Mouse (Mus musculus) gastrocnemius, adult 8-10 months (tissue): ENCODE measurements at regions not wholly inside any gene's neighbourhood (a gene's known extent, or its start where the extent isn't known, plus 50 kb on each side); places are given as distances from the start of the nearest gene placed in this dataset.

Experiments
- DNase-seq, 2 experiments: peaks; one replicate each; pipeline ENCODE4 v3.0.0; 2022; ENCODE audit warnings: low spot score in 2 of 2

DNA sequence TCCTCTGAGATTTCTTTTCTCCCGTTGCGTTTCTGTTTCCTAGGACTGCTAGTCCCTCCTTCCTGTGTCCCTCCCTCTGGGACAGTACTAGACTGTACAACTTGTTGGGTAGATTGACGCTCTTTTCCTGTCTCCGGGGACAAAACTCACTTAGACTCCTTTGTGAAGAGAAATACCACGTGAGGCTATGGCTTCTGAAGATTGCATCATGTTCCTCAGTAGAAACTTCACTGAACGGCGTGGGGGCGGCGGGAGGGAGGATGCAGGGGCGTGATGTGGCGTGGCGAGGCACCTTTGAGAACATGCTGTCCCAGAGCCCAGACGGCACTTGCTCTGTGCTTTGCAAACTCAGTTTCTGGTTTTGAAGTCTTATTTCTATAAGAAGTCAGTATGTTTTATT lies 78.5 kb downstream of the Spata18 start:
- no peak for DNase-seq

DNA sequence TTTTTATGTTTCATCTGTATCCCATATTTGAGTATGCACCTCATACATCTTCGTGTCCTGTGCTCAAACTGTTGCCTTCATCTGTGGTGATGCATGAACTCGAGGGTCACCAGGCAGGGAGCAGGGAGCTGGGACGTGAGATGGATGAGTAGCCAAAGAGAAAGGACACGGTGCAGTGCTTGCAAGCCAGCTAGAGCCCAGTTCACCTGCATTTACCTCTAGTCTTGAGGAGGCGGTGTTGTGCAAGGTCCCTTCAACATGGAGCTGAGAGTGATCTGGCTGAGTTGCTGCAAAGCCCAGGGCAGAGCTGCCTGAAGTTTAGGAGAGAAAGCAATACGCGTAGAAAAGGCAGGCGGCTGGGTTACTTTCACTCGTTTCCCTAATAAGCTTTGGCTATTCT lies 80.2 kb downstream of the Spata18 start:
- DNase-seq = no peak

DNA sequence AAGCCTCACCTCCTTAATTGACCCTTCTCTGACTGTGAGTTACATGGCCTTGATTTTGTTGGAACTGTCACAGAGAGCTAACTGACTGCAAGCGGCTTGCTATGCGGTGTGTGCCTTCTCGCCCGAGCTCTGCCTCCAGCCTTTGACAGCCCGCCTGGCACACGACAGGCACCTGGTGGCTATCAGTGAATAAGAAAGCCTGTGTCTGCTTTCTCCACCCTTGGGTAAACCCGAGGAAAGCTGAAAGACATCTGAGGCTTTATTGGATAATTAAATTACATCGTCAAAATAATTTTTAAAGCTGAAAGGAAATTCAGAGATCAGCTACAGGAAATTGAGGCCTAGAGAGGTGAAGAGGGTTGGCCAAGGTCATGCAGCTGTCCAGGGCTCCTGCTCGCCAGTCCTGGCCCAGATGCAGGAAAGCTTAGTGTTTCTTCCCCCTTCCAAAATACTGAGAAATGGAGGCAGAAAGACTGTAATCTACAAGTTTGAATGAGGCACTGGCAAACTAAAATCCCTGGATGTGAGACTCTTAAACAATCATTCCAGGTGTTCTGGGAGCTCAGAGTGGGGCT lies 80.9 kb downstream of the Spata18 start:
- DNase-seq = no peak

DNA sequence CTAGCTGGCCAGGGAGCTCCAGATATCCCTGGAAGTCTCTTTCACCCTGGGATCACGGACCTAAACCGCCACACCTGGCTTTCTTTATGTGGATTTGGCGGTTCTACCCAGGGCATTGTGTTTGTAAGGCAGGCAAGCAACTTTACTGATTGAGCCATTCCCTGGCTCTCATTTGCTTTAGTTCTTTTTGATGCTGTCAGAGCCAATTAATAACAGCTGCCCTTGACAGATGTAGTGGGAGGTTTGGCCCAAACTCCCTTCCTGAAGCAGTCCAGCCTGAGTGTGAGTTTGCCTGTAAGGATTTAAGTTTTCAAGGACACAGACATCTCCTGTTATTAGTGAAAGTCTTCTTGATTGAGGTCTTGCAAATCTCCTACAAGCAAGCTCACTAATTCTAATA lies 89.6 kb downstream of the Spata18 start:
- no peak for DNase-seq

DNA sequence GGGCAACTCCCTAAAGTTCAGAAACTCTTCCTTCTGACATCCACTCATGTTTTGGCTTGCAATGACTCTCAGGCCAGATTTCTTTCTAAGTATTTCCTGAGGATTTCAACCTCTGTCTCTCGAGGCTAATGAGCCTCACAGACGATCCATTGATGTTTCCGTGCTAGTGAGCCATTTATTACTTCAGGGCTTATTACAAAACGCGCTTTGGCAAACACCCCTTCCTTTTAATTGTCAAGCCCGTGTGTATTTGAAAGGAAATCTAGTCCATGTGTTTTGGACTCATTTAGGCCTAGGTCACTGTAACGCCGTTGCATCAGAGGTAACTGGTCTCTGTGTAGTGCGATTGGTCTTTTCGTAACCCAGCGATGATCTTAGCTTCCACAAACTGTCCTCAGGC lies 90.3 kb downstream of the Spata18 start:
- no peak for DNase-seq

DNA sequence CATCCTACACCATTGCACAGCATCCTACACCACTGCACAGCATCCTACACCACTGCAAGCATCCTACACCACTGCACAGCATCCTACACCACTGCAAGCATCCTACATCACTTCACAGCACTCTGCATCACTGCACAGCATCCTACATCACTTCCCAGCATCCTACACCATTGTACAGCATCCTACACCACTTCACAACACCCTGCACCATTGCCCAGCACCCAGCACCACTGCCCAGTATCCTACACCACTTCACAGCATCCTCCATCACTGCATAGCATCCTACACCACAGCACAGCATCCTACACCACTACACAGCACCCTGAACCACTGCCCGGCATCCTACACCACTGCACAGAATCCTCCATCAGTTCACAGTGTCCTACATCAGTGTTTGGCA lies 92.8 kb downstream of the Spata18 start:
- DNase-seq = no peak

DNA sequence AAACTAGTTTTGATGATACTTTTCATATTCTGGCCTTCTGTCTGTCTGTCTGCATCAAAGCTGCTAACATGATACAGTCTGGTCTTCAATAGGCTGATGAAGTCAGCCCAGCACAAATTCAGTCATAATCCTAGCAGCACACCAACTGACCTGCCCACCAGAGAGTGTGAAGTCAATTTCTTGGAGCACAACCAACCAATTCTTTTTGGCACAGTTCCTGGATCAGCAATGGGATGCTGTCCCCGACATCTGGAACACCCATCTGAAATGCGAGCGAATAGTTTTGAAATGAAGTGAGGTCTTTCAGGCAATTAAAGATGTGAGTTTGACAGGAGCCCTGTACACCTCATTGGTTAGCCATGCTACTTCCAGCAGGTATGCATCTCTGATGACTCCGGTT lies 98.6 kb downstream of the Spata18 start:
- DNase-seq = no peak

DNA sequence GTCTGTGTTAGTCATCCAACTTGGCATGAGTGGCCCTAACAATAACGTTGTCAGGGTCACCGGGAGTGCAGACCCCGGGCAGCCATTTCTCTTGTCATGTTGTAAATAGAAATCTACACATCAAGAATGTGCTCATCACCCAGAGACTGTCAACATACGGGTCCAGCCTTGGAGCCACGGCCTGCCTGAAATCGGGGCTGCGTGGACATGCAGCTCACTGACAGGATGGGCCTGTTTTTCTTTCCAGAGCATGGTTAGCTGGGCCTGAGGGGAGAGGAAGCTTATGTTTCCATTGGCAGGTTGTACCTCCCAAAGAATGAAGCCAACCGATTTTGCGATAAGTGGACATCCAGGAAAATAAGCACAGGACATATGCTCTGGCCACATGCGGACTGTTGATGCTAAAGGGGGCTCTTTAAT lies 101.1 kb downstream of the Spata18 start:
- DNase-seq = no peak

DNA sequence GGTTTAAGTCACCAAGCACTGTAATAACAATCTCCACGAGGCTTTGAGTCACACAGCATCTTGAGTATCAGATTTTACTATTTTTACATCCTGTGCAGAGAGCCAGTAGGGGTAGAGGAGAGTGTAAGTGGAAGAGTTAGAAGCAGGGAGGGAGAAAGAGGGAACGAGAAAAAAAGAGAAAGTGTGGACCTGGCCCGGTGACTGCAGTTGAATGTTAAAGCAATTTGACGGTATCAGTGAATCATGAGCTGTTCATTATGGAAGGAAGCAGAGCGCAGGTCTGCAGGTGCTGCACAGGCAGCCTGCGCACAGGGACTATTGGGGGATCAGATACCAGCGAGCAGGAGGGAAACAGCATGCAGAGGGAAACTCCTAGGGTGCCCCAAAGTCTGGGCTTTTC lies 102.6 kb downstream of the Spata18 start:
- DNase-seq = no peak

DNA sequence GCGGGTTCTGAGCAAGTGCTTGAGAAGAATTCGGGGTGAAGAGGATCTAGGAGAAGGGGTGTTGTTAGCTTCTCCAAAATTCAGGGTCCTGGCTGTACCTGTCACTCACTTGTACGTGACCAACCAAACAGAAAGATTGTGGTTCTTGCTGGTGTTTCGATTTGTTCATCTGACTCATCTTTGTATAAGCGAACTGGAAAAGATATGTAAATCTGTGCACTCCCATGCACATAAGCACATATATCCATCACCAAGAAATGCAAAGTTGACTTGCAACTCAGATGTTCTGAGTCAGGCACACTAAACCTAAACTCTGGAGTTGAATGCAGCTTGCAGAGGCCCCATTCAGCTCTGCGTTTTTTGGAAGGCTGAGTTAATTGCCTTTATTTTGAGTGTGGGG lies 107.4 kb downstream of the Spata18 start:
- no peak for DNase-seq

DNA sequence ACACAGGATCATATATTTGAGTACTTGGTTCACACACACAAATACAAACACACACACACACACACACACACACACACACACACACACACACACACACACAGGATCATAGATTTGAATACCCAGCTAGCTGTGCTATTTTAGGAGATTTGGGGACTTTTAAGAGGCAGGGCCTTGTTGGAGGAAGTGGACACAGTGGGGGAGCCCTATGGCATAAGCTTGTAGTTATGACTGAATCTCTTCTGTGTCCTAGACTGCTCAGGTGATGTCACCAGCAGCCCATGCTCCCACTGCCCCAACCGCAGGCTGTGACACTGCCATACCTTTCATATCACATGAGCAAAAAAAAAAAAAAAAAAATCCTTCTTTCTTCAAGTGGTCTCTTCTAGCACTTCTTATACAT lies 110.1 kb downstream of the Spata18 start:
- DNase-seq = no peak

DNA sequence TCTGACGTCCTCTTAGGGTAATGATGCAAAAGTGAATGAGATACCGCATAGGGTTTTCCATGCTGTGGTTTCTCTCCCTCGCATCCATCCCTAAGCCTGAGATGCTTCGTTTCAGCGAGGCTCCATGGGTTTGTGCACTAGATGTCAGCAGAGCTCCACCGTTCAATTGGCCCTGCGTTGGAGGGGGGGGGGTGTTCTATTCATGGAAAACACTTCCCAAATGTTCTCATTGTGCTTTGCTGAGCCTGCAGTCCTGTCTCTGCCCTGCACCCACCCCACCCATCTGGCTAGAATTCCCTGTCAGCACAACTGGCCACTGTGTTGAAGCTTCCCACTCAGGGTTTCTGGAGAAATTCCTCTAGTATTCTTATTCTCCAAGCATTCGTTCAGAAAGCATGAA lies 110.5 kb downstream of the Spata18 start:
- DNase-seq = peak; percentile 36 to 52

DNA sequence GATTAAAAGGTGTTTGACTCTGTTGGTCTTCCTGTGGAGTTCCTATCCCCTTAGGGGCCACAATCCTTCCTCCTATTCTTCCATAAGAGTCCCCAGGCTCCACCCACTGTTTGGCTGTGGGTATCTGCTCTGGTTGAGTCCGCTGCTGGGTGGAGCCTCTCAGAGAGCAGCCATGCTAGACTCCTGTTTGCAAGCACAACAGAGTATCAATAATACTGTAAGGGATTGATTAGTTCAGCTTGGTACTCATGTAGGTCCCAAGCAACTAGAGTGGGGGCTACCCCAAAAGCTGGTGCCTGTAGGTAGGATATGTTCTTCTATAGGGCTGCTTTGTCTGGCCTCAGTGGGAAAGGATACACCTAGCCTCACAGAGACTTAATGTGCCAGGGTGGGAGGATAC lies 113.0 kb downstream of the Spata18 start:
- no peak for DNase-seq

DNA sequence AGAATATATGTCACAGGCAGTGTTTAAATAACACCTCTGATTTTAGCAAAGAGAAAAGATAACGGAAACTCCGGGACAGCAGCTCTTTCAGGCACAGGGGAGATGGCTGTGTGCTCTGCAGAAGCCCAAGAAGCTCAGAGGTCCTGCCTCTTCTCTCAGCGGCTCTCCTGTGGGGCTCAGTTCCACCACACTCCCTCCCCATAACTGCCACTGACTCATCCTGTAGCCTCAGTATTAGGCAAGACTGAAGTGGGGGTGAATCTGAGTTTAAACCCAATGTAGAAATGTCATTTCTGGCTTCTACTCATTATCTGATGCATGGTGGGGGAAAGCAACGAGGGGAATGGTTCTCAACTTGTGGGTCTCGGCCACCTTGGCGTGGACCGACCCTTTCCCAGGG lies 114.3 kb downstream of the Spata18 start:
- no peak for DNase-seq

DNA sequence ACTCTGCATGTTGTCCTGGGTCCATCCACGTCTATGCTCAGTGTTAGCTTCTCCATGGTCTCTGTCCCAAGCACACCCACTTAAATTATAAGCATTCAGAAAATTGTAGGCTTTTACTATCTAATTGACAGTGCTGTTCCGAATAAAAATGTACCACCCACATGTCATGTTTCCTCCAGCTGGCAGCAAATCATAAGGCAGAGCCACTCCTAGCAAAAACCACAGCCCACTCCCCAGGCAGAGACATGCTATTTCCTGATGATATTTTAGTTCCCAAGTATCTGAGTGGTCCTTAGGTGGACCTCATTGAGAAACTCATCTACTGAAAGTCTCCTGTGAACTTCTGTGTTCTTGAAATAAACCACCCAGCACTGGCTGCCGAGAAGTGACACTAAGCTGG lies 117.1 kb downstream of the Spata18 start:
- no peak for DNase-seq

DNA sequence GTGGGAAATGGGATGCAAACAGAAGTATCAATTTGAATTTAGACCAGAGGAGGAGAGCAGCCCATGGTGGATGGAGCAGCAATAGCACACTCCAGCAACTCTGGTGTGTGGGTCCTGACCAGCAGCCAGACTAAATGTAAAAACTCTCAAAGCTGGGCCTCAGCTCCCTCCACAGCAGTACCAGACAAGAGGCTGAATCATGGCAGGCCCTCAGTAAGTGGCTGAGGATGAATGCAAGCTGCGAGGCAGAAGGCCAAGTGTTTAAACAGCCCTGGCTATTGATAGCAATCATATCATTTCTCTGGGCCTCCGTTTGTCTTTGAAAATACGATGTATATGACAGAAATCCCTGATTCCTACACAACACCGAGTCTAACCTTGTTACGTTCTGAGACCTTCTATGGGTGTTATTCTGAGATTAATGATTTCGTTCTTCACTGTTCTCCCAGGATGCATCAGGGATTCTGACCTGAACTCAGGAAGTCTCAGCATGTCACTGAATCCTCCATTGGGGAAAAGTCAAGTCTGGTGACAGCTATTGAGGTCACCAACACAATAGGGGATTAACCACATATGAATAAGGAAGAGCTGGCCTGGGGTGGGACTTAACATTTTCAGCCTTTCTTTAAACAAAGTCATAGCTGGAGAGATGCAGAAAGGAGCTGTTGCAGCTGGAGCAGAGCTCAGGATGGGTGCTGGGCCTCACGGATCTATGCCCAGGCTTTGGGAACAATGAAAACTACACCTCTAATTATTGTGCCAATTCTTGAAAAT lies 124.8 kb downstream of the Spata18 start:
- no peak for DNase-seq

DNA sequence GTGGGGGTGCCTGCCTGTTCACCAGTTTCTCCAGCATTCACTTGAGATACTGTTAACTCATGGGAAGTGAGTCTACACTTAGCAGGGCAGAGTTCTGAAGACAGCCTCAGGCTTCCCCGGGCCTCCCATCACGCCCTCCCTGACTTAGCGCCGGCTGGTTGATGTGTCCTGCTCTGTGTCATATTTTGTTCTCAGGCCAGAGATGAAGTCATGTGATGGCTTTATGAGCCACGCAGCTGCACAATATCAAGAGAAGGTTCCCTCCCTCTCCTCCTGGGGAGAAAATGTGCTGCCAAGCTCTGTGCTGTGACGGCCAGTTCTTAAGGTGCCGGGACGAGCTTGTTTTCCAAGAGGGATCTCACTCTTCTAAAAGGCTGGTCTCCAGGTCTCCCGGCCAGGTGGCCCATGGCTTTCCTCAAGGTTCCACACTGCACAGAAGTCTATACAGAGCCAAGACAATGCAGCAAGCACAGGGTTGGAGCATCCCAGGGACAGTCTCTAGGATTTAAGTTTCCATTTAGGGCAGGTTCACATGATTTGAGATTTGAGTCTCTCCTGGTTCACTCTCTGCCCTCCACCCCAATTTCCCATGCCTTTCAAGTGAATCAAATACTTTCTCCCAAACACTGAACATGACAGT lies 126.2 kb downstream of the Spata18 start:
- peak; percentile 57 to 58 for DNase-seq

DNA sequence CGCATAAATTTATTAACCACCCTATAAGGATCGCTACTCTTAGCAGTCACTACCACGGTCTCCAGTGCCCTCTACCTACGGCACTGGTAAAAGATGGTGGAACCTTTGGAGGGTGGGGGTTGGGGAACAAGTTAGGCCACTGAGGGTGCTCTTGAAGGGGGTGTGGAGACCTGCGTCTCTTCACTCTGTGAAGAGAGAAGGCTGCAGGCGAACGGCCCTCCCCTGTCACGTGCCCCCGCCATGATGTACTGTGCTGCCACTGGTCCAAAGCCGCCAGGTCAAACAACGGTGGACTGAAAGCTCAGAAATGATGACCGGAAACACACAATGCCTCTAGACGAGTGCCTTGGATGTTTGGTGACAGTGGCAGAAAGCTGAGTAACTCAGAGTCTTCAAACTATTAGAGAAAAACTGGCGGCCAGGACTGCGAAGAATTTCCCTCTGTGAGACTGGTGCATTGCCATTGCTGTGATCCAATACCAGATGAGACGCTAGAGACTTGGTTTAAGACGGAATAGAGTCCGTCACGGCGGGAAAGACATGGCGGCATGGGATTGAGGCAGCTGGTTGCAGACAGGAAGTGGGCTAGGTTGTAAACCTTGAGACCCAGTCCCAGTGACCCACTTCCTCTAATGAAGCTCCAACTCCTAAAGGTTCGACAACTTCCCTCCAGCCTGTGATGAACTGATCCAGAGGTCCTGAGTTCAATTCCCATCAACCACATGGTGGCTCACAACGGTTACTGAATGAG lies 130.2 kb downstream of the Spata18 start:
- no peak for DNase-seq

DNA sequence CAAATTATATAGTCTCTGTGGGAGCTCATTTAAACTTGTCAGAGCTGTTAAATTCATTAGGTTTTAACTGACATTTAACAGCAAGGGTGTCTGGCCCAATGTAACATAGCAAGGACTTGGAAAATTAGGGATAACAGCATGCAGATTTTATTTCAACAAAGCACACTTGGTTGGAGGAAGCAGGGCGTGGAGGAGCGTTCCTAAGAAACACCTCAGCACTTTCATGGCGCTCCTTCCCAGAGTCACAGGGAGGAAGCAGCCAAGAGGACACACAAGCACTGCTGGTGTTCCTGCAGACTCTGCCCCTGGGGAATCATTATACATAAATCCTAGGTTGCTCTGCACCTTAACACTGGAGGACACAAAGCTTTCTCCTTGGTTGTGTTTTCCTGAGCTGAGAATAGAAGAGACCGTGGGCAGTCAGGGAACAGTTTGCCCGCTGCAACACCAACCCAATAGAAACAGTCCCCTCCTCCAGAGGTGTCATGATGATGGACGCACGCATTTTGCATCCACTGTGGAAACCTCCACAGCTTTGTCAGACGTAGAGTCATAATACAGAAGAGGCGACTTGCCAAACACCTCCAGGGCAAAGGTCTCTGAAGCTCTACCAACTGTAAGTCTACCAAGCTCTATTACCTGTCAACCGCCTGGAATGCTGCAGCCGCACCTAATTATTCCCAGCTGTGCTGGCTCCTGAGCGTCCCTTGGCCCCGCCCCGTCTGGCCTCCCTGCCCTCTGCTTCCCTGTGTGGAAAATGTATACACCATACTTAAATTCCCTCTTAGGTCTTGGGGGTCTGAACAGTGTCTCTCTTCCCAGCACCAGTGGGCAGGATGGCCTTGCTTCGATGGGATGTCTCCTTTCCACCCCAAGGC lies 131.3 kb downstream of the Spata18 start:
- no peak for DNase-seq

DNA sequence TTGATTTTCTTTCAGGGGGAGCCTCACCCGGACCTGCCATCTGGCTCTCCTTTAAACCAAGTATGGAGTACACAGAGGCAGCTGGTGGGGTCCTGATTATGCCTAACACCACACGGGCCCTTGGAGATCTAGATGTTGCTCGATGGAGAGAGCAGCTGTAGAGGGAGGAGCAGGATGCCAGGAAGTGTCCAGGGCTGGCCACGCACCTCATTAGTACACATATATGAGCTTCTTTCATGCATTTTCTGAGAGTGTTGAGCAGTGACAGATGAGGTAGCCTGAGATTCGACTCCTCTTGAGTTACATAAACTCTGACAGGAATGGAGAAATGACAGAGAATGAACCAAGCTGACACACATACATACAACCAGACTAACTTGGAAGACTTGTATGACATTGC lies 136.1 kb downstream of the Spata18 start:
- DNase-seq = no peak

DNA sequence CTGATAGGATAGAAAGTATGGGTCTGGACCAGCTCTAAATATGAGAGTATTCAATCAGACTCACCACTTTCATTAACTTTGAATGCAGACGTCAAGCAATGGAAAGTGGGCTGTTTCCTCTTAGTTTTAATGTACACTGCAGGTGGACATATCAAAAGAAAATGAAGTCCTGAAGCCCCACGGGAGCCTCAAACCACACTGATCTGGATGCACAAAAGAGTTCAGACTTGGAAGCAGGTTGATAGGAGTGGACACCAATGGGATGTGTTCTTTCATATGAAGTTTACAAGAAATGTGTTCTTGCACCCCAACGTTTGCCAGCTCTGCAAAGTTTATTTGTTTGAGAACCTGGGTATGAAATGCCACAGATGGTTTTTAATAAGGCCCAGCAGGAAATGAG lies 141.0 kb downstream of the Spata18 start:
- DNase-seq = no peak
